Mouse (Mus musculus) urinary bladder, postnatal 25 days (tissue): ENCODE data around the gene Anp32e.
"Not testable (repeated sequence)": the region's sequence is repeated elsewhere in the genome, so short reads cannot be mapped to it uniquely, and the experiment has no call there.

ENCODE experiments used
- DNase-seq: peaks from one replicate; pipeline ENCODE4 v3.0.0; 2022; ENCODE audit warnings: low spot score

The Anp32e gene

GRCm38 (mm10) chr3:95904568-95904967 lies 24.5 kb upstream of the Anp32e start, which contains the start of gene Car14:
Gene Car14, minus strand, starts transcription at chr3:95904691.
- no peak for DNase-seq

GRCm38 (mm10) chr3:95905146-95905939 lies 23.7 kb upstream of the Anp32e start:
- DNase-seq, result no peak

GRCm38 (mm10) chr3:95905940-95906492 lies 23.0 kb upstream of the Anp32e start:
- peak; percentile 49 for DNase-seq

GRCm38 (mm10) chr3:95906860-95907259 lies 22.2 kb upstream of the Anp32e start:
- DNase-seq, result no peak

GRCm38 (mm10) chr3:95907613-95908012 lies 21.4 kb upstream of the Anp32e start:
- DNase-seq, result no peak

GRCm38 (mm10) chr3:95914706-95915105 lies 14.3 kb upstream of the Anp32e start:
- DNase-seq, result no peak

GRCm38 (mm10) chr3:95916760-95917159 lies 12.3 kb upstream of the Anp32e start:
- DNase-seq, result no peak

- not testable (repeated sequence) for DNase-seq
Observed at GRCm38 (mm10) chr3:95920532-95920931, 8.5 kb upstream of the Anp32e start.

GRCm38 (mm10) chr3:95923429-95923828 lies 5.6 kb upstream of the Anp32e start:
- not testable (repeated sequence) for DNase-seq

- no peak for DNase-seq
Observed at GRCm38 (mm10) chr3:95924185-95924584, 4.9 kb upstream of the Anp32e start.

- DNase-seq, result no peak
Observed at GRCm38 (mm10) chr3:95925087-95925486, 4.0 kb upstream of the Anp32e start.

GRCm38 (mm10) chr3:95928261-95928657 lies 787 bp upstream of the Anp32e start:
- no peak for DNase-seq

GRCm38 (mm10) chr3:95929581-95930470 lies 780 bp downstream of the Anp32e start:
- peak; percentile 43 for DNase-seq

- no peak for DNase-seq
Observed at GRCm38 (mm10) chr3:95930471-95930789, 1.4 kb downstream of the Anp32e start.

GRCm38 (mm10) chr3:95931471-95931870 lies 2.4 kb downstream of the Anp32e start:
- no peak for DNase-seq

- no peak for DNase-seq
Observed at GRCm38 (mm10) chr3:95932157-95932556, 3.1 kb downstream of the Anp32e start.

- DNase-seq, result no peak
Observed at GRCm38 (mm10) chr3:95932566-95932965, 3.5 kb downstream of the Anp32e start.

GRCm38 (mm10) chr3:95933111-95933750 lies 4.2 kb downstream of the Anp32e start:
- DNase-seq, result no peak

GRCm38 (mm10) chr3:95934448-95934847 lies 5.4 kb downstream of the Anp32e start:
- DNase-seq, result no peak

- no peak for DNase-seq
Observed at GRCm38 (mm10) chr3:95938217-95938616, 9.2 kb downstream of the Anp32e start.

GRCm38 (mm10) chr3:95938835-95939234 lies 9.8 kb downstream of the Anp32e start:
- DNase-seq, result no peak

- DNase-seq, result no peak
Observed at GRCm38 (mm10) chr3:95942749-95943148, 13.7 kb downstream of the Anp32e start.
